Mouse (Mus musculus) liver, adult 2 months (tissue): ENCODE measurements at regions not wholly inside any gene's neighbourhood (a gene's known extent, or its start where the extent isn't known, plus 50 kb on each side); places are given as distances from the start of the nearest gene placed in this dataset.

Experiments used
- DNase-seq: peaks from one replicate; pipeline ENCODE4 v3.0.0-alpha.2; 2011; ENCODE audit warnings: low read depth, low spot score; ENCODE audit errors: extremely low read depth
- H3K27ac ChIP-seq: fragments of 200-500 bp; replicated peaks from 2 replicates; pipeline ENCODE4 v1.5.1; 2012; ENCODE audit warnings: low read depth, mild to moderate bottlenecking, control low read depth, inconsistent platforms, low read length; ENCODE audit not compliant: insufficient read depth
- H3K27me3 ChIP-seq: fragments of 200-500 bp; 2 replicates; pipeline ENCODE4 v1.6.1; 2012; ENCODE audit warnings: mild to moderate bottlenecking, moderate library complexity, low read length, inconsistent platforms; ENCODE audit not compliant: control insufficient read depth, insufficient read depth
- H3K36me3 ChIP-seq: fragments of 200-500 bp; 2 replicates; pipeline ENCODE4 v1.6.1; 2012; ENCODE audit warnings: low read length, inconsistent platforms; ENCODE audit not compliant: control insufficient read depth, insufficient read depth
- H3K4me1 ChIP-seq: fragments of 200-500 bp; 2 replicates; pipeline ENCODE4 v1.6.1; 2011; ENCODE audit warnings: low read length; ENCODE audit not compliant: control insufficient read depth, insufficient read depth
- H3K4me3 ChIP-seq: fragments of 200-500 bp; 2 replicates; pipeline ENCODE4 v1.5.1; 2011; ENCODE audit warnings: low read depth, mild to moderate bottlenecking, control low read depth, low read length, moderate library complexity; ENCODE audit not compliant: insufficient read depth
- H3K79me2 ChIP-seq: fragments of 200-500 bp; 2 replicates; pipeline ENCODE4 v1.6.1; 2012; ENCODE audit warnings: inconsistent platforms, mild to moderate bottlenecking, low read length, moderate library complexity; ENCODE audit not compliant: control insufficient read depth, insufficient read depth
- H3K9ac ChIP-seq: fragments of 200-500 bp; 2 replicates; pipeline ENCODE4 v1.6.1; 2012; ENCODE audit warnings: low read depth, mild to moderate bottlenecking, control low read depth, inconsistent platforms, low read length
- CTCF ChIP-seq: fragments of 200-500 bp; IDR thresholded peaks from 2 replicates; pipeline ENCODE4 v1.5.1; 2011; ENCODE audit warnings: low read depth, low read length, control low read depth
- POLR2A ChIP-seq: fragments of 200-500 bp; IDR thresholded peaks from 2 replicates; pipeline ENCODE4 v1.6.1; 2011; ENCODE audit warnings: low read length, control low read depth; ENCODE audit not compliant: insufficient read depth; ENCODE audit errors: extremely low read depth
- WGBS: fragments of 180-500 bp; shearing (Covaris S2); methylation state at CpG from one replicate; pipeline ENCODE4 v1.1.7; 2018; 5-methylcytosine and 5-hydroxymethylcytosine counted together

- Histone ChIP-seq H3K27me3 (no peaks in the 10 kb centered on the region), H3K9ac (no peak overlapping the region), H3K4me3 (no peak overlapping the region), H3K79me2 (no peaks in the 10 kb centered on the region), H3K4me1 (no peaks in the 10 kb centered on the region), H3K27ac (no peak overlapping the region), H3K36me3 (no peaks in the 10 kb centered on the region)
- TF ChIP-seq CTCF (no peak), POLR2A (no peak)
- 78% methylated on average over 8 of the region's 8 CpGs for WGBS
- DNase-seq: no peak
Observed at GRCm38 (mm10) chr15:13455560-13456219, 282.2 kb upstream of the Cdh6 start.

- 85% methylated on average over 5 of the region's 5 CpGs for WGBS
- H3K4me3 ChIP-seq: no peak overlapping the region
- no peak overlapping the region for H3K9ac ChIP-seq
- no peaks in the 10 kb centered on the region for H3K27me3 ChIP-seq
- H3K79me2 ChIP-seq: no peaks in the 10 kb centered on the region
- H3K36me3 ChIP-seq: no peaks in the 10 kb centered on the region
- H3K27ac ChIP-seq: no peak overlapping the region
- DNase-seq: no peak
- TF ChIP-seq POLR2A: no peak
- no peak for TF ChIP-seq CTCF
- no peaks in the 10 kb centered on the region for H3K4me1 ChIP-seq
Observed at GRCm38 (mm10) chr15:13450385-13450784, 276.9 kb upstream of the Cdh6 start.

DNA sequence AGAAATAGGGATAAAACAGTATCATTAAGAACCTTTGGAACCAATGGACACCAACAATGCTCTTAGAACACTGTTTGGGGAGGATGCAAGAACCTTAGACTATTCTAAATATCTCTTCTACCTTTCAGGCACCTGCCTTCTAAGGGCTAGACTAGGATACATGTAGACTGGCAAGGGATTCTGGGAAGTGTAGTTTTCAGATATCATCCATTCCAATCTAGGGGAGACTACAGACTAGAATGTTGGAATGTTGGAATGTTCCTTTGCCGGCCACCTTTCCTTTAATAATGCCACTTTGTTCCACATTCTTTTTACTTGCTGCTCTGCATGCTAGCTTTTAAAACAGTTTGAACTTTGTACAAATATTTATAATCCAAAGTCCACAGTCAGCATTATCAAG lies 261.1 kb upstream of the Cdh6 start:
- Histone ChIP-seq H3K36me3 (no peaks in the 10 kb centered on the region), H3K9ac (no peak overlapping the region), H3K4me3 (no peak overlapping the region), H3K4me1 (no peaks in the 10 kb centered on the region), H3K27me3 (no peaks in the 10 kb centered on the region), H3K79me2 (no peaks in the 10 kb centered on the region), H3K27ac (no peak overlapping the region)
- TF ChIP-seq POLR2A (no peak), CTCF (no peak)
- WGBS: 76% methylated on average over 1 of the region's 1 CpGs
- no peak for DNase-seq

DNA sequence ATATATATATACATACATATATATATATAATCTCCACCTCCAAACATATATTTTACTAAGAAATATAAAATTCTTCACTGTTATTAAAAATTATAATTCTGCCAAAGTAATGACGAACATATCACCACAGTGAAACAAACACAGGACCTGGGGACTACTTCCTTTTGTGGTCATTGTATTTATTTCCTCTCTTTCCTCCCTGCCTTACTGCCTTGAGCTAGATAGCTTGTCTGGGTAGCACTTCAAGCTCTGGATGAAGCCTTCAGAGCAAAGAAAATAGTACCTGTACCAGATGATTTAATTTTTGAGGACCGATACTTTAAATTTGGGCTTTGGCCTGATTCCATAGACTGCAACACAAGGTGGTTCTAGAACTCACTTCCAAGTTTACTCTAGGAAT lies 259.5 kb upstream of the Cdh6 start:
- no peak overlapping the region for H3K27ac ChIP-seq
- H3K36me3 ChIP-seq: no peaks in the 10 kb centered on the region
- H3K27me3 ChIP-seq: no peaks in the 10 kb centered on the region
- 76% methylated on average over 2 of the region's 2 CpGs for WGBS
- no peaks in the 10 kb centered on the region for H3K4me1 ChIP-seq
- DNase-seq: no peak
- no peak overlapping the region for H3K4me3 ChIP-seq
- TF ChIP-seq CTCF (no peak), POLR2A (no peak)
- H3K9ac ChIP-seq: no peak overlapping the region
- H3K79me2 ChIP-seq: no peaks in the 10 kb centered on the region

DNA sequence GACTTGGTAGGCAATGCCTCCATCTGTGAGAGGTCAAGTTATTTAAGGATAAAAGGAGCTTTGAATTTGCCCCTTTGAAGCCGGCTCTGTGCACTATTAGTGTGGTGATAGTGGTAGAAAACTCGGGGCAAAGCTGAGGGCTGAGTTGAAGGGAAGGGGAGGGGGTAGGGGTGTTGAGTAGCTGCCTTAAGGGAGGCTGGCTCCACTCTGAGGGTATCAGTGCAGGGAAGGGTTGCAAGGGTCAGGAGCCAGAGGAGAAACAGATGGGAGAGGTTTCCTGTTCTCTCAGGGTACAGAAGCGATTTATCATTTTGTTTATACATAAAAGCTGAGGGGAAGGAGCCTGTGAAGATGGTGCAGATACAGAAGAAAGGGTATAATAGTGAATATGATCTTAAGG lies 246.1 kb upstream of the Cdh6 start:
- Histone ChIP-seq H3K9ac (no peak overlapping the region), H3K79me2 (no peaks in the 10 kb centered on the region), H3K4me3 (no peak overlapping the region), H3K4me1 (no peaks in the 10 kb centered on the region), H3K27me3 (no peaks in the 10 kb centered on the region), H3K36me3 (no peaks in the 10 kb centered on the region), H3K27ac (no peak overlapping the region)
- 49% methylated on average over 3 of the region's 3 CpGs for WGBS
- TF ChIP-seq POLR2A: no peak
- TF ChIP-seq CTCF: no peak
- DNase-seq: no peak

DNA sequence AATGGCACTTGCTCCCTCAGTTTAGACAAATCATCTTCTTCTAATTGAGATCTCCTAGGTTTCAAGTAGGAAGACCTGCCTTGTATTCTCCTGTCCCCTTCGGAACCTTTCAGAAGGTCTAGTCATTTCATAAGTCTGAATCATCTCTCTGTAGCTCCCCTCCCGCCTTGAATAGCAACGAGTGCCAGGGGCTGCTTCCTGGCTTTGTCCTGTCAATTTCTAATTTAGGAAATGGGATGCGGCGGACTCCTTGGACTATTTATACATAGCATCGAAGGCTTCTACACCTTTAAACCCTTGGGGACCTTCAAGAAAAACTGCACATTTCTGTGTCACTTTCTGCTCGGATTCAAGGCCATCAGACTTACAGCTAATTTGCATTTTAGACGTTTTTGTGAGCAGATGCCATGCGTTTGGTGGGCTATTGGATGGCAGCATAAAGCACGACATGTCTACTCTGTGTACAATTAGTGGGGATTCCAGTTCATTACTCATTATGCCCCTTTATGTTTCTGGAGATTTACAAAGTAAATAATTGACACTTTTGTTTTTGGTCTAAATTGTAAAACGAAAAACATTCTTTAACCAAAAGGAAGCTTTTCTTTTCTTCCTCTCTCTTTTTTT lies 236.7 kb upstream of the Cdh6 start:
- Histone ChIP-seq H3K4me3 (no peak overlapping the region), H3K79me2 (no peaks in the 10 kb centered on the region), H3K36me3 (no peaks in the 10 kb centered on the region), H3K27me3 (no peaks in the 10 kb centered on the region), H3K4me1 (no peaks in the 10 kb centered on the region), H3K9ac (no peak overlapping the region), H3K27ac (no peak overlapping the region)
- TF ChIP-seq CTCF (no peak), POLR2A (no peak)
- no peak for DNase-seq
- WGBS: 64% methylated on average over 11 of the region's 11 CpGs
